Mouse (Mus musculus) splenic B cell, adult 2 months (primary cell): Measurements from ENCODE around the gene Hao2.

Source experiments
- DNase-seq: peaks from one replicate; pipeline ENCODE4 v3.0.0-alpha.2; 2011; ENCODE audit warnings: low read depth, low spot score
- H3K27me3 ChIP-seq: 2 replicates; pipeline ENCODE4 v1.6.1; 2012; ENCODE audit warnings: mild to moderate bottlenecking, low read length, moderate library complexity, mixed read lengths; ENCODE audit not compliant: control insufficient read depth, poor library complexity, insufficient read depth, severe bottlenecking
- H3K36me3 ChIP-seq: 2 replicates; pipeline ENCODE4 v1.6.1; 2012; ENCODE audit warnings: mild to moderate bottlenecking, low read length, moderate library complexity, mixed read lengths; ENCODE audit not compliant: control insufficient read depth, poor library complexity, insufficient read depth, severe bottlenecking

Hao2 gene

DNA sequence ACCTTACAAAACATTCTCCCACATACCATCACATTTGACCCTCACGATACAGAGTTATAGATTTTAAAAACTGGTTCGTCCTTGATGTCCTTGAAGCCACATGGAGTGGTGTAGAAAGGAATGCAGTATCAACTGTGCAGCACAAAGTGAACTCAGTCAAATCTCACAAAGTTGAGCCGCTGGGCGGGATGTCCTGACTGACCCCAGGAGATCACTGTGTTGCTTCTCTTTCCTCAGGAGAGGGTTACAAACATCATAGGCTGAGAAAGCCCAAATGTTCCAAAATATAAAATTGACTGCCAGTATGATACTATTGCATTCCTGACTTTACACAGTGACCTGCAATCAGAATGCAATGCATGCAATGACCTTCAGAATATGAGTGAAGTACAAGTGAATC lies 2.6 kb downstream of the Hao2 start:
- Histone ChIP-seq H3K36me3 (no peaks in the 10 kb centered on the region), H3K27me3 (no peaks in the 10 kb centered on the region)
- DNase-seq, result no peak

DNA sequence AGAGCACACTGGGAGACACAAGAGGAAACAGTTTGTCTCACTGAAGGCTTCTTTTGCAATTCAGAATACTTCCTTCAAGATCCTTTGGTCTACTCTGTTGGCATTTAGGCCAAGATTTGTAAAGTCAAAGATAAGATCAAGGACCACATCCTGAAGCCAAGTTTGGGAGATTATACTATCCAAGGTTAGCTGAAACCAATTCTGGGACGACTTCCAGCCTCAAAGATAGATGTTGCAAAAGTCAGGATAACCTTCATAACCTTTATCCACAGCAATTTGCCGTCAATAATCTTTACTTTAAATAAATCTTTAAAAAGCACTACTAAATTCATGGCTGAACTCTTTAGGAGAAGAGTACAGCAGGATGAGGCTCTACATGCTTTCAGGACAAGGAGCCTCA lies 4.8 kb downstream of the Hao2 start:
- Histone ChIP-seq H3K36me3 (no peaks in the 10 kb centered on the region), H3K27me3 (no peaks in the 10 kb centered on the region)
- DNase-seq, result no peak

GRCm38 (mm10) chr3:98880831-98881230 lies 12.2 kb downstream of the Hao2 start:
- Histone ChIP-seq H3K27me3 (no peaks in the 10 kb centered on the region), H3K36me3 (no peaks in the 10 kb centered on the region)
- DNase-seq, result no peak

- H3K27me3 ChIP-seq, result no peaks in the 10 kb centered on the region
- DNase-seq, result no peak
Measured at GRCm38 (mm10) chr3:98880216-98880615, 12.8 kb downstream of the Hao2 start.

GRCm38 (mm10) chr3:98868219-98868618 lies 24.8 kb downstream of the Hao2 start:
- no peak for DNase-seq
- Histone ChIP-seq H3K36me3 (no peaks in the 10 kb centered on the region), H3K27me3 (no peaks in the 10 kb centered on the region)

More at GRCm38 (mm10) chr3:98880216-98880615, 12.8 kb downstream of the Hao2 start:
- H3K36me3 ChIP-seq, result no peaks in the 10 kb centered on the region

DNA sequence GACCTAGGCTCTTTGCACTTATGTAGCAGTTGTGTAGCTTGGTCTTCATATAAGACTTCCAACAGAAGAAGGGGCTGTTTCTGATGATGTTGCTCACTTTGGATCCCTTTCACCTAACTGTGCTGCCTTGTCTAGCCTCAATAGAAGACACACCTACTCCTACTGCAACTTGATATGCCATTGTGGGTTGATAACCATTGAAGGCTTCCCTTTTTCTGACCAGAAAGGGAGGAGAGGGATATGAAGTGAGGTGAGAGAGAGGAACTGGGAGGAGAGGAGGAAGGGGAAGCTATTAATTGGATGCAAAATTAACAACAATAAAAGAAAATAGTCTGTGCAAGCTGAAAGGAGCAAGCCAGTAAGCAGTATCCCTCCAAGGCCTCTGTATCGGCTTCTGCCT lies 30.2 kb downstream of the Hao2 start:
- H3K27me3 ChIP-seq, result no peaks in the 10 kb centered on the region
- H3K36me3 ChIP-seq, result no peaks in the 10 kb centered on the region
- DNase-seq, result no peak

DNA sequence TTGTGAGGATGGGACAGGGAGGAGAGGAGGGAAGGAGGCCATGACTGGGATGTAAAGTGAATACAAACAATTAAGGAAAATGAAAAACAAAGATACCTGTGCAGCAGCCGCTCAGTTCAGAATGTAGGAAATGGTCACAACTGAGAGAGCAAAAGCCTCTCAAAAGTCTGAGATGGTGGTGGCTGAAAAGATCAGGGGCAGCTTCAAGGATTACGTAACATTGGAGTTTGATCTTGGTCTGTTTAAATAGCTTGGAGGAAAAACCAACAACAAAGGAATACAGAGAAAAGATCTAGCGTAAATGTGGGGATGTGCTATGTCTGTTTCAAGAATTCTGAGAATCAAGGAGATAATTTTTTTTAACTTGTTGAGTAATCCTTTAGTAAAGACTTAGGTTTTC lies 33.5 kb downstream of the Hao2 start, which contains the start of gene Hsd3b1:
Gene Hsd3b1 (minus strand): TSS at position 219 of the 400 bp plus-strand sequence.
- no peaks in the 10 kb centered on the region for H3K27me3 ChIP-seq
- DNase-seq, result no peak
- no peaks in the 10 kb centered on the region for H3K36me3 ChIP-seq

GRCm38 (mm10) chr3:98858051-98858450 lies 35.0 kb downstream of the Hao2 start:
- H3K27me3 ChIP-seq, result no peaks in the 10 kb centered on the region
- DNase-seq, result no peak

GRCm38 (mm10) chr3:98856892-98857291 lies 36.1 kb downstream of the Hao2 start:
- Histone ChIP-seq H3K27me3 (no peaks in the 10 kb centered on the region), H3K36me3 (no peaks in the 10 kb centered on the region)
- no peak for DNase-seq

More at GRCm38 (mm10) chr3:98858051-98858450, 35.0 kb downstream of the Hao2 start:
- H3K36me3 ChIP-seq, result no peaks in the 10 kb centered on the region

DNA sequence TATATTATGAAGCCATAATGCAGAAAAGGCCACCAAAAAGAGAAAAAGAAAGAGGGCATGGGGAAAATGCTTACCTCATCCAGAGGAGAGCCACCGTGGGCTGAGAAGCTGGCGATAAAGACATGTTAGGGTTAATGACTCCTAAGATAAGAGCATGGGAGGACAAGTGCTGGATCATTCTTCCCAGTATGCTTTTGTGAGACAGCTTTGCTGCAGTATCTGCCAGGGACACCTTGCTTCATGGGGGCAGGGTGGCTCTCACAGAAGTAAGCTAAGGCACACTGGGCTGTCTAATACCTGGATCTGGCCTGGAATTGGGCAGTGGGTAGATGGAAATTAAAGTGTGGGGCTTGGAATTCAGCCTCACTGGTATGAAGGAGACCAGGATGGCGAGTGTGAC lies 37.9 kb downstream of the Hao2 start:
- no peaks in the 10 kb centered on the region for H3K27me3 ChIP-seq
- DNase-seq, result no peak
- H3K36me3 ChIP-seq, result no peaks in the 10 kb centered on the region

DNA sequence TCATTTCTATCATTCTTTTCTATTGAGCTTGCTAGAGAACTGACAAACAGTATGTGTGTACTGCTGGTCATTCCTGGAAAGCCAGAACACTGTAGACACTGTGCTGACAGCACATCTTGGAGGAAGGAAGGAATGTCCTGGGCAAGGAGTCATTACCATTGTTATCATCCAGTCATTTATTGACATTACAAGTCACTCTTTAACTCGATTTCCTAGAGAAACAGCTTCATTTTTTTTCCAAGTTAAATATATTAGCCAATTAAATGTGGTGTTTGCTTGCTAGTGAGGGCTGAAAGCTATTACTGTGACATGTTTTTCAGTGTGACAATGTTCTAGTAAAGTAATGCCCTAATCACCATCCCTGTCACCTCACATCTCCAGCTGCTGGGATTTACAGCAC lies 39.4 kb downstream of the Hao2 start:
- H3K27me3 ChIP-seq, result no peaks in the 10 kb centered on the region
- H3K36me3 ChIP-seq, result no peaks in the 10 kb centered on the region
- DNase-seq, result no peak

DNA sequence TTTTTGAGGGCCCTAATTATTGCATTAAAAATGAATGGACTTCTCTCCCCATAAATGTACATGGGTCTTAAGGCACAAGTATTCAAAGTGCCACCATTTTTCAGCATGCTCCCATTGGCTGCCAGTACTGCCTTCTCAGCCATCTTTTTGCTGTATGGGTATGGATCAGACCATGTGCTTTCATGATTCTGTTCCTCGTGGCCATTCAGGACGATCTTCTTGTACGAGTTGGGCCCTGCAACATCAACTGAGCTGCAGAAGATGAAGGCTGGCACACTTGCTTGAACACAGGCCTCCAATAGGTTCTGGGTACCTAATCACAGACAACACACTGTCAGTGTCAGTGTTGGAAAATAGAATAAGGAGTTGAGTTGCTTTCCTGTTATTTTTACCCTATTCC lies 40.0 kb downstream of the Hao2 start:
- no peak for DNase-seq
- no peaks in the 10 kb centered on the region for H3K27me3 ChIP-seq
- no peaks in the 10 kb centered on the region for H3K36me3 ChIP-seq

DNA sequence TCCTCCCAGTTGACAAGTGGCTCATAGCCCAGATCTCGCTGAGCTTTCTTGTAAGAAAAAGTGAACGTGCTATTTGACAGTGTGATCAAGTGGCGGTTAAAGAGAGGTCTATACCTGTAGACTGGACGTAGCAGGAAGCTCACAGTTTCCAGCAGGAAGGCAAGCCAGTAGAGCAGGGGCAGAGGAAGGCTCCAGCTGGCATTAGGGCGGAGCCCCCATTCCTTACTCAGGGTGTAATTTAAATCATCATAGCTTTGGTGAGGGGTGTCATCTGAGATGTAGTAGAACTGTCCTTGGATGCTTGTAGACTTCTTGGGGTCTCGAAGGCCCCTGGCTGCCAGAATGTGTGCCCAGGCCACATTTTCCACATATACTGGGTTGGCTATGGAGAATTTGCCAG lies 40.4 kb downstream of the Hao2 start:
- no peaks in the 10 kb centered on the region for H3K36me3 ChIP-seq
- no peak for DNase-seq
- no peaks in the 10 kb centered on the region for H3K27me3 ChIP-seq

DNA sequence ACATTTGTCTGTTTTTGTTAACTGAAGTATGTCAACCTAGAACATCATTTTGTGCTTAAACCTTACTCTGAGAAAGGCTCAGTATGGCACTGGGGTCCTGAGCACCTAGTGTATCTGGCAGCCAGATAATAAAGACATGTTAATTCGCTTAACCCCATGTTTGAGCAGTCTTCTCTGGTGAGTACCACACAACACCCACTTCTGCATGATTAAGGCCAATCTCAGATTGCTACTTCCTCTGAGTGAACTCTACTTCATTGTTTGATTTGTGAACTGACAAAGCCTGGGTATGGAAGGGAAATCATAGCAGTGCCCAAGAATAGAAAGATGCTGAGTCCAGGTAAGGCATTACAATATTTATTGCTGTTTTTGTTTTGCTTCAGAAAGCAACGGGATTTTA lies 41.2 kb downstream of the Hao2 start:
- H3K27me3 ChIP-seq, result no peaks in the 10 kb centered on the region
- no peaks in the 10 kb centered on the region for H3K36me3 ChIP-seq
- DNase-seq, result no peak

DNA sequence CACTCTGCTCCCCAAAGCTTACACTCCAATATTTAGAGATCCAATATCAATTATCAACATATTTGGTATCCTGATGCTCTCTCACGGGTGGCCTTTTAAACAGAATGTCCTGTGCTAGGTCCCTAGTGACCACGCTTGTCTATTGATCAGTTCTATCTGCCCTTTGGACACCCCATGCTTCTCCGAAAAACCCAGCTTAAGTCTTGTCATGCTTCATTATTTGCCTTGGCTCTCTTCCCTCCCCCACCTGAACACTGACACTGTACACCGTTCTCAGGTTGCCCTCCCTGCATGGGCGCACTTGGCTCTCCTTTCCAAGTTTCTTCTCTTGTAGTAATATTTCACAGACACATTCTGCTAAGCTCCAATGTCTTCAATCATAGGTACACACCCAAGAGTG lies 42.8 kb downstream of the Hao2 start:
- Histone ChIP-seq H3K27me3 (no peaks in the 10 kb centered on the region), H3K36me3 (no peaks in the 10 kb centered on the region)
- no peak for DNase-seq

- no peaks in the 10 kb centered on the region for H3K27me3 ChIP-seq
- no peak for DNase-seq
- H3K36me3 ChIP-seq, result no peaks in the 10 kb centered on the region
Measured at GRCm38 (mm10) chr3:98848898-98849297, 44.1 kb downstream of the Hao2 start.
